Mouse (Mus musculus): ENCODE measurements around the gene Zfp229.
"Not testable (repeated sequence)": the region's sequence is repeated elsewhere in the genome, so short reads cannot be mapped to it uniquely, and the experiment has no call there.

Gene Zfp229

DNA sequence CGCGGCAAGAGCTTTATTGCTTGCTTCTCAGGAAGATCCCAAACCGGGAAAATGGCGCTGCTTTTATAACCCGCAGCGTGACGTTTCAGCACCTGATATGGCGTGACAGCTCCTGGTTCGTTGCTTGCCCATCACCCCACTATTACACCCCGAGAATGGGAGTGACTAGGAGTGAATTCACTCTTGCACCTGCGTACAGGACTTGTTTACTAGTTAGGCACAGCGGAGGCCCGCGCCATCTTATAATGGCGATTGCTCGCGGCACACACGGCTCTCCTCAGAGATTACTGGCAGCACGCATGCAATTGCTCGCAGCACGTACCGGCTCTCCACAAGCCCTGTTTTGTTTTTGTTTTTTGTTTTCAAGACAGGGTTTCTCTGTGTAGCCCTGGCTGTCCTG lies at the start of gene Zfp229:
Zfp229 (plus strand) TSS at position 301 of the 400 bp plus-strand sequence.
- DNase-seq (ENCODE audit: low read depth, low spot score): not testable (repeated sequence)

DNA sequence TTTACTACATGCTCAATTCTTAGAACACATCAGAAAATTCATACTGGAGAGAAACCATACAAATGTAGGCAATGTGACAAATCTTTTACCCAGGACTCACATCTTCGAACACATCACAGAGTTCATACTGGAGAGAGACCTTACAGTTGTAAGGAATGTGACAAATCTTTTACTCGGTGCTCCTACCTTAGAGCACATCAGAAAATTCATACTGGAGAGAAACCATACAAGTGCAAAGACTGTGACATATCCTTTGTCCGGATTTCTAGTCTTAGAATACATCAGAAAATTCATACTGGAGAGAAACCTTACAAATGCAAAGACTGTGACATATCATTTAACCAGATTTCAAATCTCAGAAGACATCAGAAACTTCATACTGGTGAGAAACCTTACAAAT lies 39.0 kb upstream of the Zfp229 start, which contains the start of gene Gm10226:
Gm10226 (plus strand) TSS at position 301 of the 400 bp plus-strand sequence.
- no peak for DNase-seq (ENCODE audit: low read depth, low spot score)

DNA sequence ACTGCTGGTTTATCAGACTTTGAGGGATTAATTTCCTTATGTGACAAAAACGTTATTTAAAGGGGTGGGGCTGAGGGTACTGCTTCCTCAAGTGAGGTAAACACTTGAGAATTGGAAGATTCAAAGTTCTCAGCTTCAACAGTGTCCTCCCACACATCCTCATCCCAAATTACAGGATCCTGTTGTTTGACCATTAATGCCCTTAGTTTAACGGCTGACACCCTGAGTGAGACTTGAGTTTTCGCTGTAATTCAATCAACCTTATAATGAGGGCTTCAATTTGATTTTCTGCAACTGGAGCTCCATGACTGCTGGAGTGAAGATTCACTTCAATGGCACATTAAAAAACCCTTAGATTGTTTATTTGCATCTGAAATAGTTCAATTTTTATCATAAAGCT lies 37.3 kb upstream of the Zfp229 start:
- DNase-seq (ENCODE audit: low read depth, low spot score): no peak

DNA sequence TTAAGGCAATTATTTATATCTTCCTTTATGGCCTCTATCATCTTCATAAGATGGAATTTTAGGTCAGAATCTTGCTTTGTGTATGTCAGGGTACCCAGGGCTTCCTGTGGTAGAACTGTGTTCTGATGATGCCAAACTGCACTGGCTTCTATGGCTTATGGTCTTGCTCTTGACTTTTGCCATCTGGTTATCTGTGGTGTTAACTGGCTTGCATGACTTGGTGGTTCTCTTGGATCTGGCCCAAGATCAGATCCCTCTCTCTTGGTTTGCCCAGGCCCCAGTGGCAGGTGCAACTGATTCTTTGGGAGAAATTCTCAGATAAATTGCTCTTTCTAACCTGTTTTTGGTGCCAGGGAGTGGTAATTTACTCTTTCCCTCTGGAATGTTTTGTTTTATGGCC lies 34.5 kb upstream of the Zfp229 start:
- no peak for DNase-seq (ENCODE audit: low read depth, low spot score)

DNA sequence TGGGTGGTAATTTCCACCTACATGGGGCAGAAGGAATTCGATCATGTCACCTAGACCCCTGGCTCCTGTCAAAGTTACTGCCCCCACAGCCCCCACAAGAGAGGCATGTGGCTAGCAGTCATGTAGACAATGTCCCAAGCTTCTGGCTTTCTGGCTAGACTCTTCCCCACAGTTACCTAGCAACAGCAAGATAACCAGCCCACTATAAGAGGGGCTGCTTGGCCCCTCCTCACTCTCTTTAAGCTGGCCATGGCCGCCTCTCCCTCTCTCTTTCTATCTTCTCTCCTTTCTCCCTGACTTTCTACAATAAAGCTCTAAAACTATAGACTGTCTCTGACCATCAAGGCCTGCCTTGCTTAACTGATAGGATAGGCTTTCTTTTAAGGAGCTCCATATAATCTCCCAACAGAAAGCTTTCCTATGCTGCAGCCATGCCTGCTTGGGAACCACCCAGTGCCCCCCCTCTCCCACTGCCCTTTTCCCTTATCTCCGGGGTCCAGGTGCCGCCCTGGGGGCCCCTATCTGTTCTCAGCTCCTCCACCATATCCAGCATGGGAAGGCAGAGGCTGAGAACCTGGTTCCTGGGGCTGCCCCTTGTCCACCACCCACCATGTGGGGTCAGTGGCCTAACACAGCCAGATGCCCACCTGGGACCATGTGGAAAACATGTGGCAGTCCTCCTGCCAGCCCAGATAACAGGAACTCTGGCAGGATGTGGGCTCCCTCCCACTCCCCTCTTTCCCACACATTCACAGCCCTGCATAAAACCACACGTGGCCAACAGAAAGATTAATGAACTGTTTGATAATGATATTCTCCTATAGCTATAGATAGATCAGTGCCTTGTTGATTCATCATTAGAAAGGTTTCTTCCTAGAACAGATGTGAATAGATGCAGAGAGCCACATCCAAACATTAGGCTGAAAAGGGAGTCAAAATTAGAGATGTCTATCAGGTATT lies 28.0 kb upstream of the Zfp229 start:
- DNase-seq (ENCODE audit: low read depth, low spot score): no peak

DNA sequence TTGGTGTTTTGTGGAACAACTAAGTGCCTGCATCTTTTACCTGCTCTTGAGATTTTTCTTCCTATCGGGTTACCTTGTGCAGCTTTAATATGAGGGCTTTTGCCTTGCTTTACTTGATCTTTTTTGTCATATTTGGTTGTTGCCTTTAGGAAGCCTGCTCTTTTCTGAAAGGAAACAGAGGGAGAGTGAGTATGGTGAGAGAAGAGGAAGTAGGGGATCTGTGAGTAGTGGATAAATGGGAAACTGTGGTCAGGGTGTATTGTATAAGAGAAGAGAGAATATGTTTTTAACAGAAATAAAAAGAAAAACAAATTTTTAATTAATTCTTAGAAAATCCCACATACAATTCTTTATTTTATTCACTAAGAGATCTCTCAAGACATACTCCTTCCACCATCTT lies 27.2 kb upstream of the Zfp229 start:
- no peak for DNase-seq (ENCODE audit: low read depth, low spot score)

DNA sequence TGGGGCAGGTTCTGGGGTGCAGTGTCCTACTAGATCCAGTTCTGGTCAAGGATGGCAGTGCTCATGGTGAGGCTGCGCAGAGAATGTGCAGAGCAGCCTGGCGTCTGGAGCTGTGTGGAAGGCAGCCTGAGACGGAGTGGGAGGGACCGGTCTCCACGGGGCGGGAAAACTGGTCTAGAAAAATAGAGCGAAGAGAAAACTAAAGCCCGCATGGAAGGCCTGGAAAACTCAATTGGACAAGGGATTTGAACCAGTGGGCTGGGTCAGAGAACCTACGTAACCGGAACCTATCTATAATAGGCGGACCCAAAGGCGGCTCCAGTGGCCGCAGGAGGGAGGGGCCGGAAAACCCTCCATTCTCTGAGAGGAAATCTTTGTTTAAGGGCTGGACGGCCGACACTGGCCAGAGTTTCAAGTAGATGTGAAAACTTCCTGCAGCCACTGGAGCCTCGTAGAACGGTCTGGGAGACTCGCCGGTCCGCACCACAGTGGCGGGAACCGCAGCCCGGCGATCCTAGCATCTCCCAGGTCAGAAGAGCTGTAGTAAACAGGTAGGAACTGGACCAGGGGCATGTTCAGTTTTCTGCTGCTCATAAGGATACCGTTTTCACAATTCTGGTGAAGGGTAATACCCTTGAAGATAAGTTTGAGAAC lies 23.1 kb upstream of the Zfp229 start, which contains the start of gene Zfp760:
Zfp760 (plus strand) TSS at position 399 of the 654 bp plus-strand sequence.
- peak; percentile 97 for DNase-seq (ENCODE audit: low read depth, low spot score)

DNA sequence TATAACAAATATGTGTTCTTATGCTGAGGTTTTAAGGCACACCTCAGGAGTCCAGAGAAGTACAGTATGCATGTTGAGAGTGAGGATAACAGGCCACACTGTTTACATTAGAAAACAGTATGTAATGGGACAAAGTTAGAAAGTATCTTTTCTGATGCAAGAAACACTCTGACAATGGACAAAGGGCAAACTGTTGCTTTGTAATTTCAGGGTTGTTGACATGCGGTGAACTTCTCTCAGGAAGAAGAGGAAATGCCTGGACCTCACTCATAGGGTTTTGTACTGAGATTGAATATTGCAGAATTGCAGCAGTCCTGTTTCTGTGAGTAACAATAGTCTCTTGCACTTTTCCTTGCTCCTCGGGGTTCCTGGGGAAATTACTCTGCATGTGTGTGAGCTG lies 22.2 kb upstream of the Zfp229 start:
- DNase-seq (ENCODE audit: low read depth, low spot score): no peak

DNA sequence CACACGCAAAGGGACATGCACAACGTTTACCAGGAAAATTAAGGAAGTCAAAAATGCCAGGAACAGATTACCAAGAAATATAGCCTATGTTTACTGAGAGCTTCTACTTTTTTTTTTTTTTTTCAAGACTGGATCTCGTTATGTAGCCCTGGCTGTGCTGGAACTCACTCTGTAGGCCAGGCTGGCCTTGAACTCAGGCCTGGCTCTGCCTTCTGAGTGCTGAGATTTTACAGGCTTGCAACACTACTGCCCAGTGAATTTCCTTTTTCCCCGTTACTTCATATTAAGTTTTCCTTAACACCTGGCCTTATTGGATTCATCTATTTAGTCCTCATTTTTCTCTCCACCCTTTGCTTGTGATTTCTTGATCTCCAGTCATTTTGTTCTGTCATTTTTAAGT lies 2.5 kb downstream of the Zfp229 start:
- no peak for DNase-seq (ENCODE audit: low read depth, low spot score)

DNA sequence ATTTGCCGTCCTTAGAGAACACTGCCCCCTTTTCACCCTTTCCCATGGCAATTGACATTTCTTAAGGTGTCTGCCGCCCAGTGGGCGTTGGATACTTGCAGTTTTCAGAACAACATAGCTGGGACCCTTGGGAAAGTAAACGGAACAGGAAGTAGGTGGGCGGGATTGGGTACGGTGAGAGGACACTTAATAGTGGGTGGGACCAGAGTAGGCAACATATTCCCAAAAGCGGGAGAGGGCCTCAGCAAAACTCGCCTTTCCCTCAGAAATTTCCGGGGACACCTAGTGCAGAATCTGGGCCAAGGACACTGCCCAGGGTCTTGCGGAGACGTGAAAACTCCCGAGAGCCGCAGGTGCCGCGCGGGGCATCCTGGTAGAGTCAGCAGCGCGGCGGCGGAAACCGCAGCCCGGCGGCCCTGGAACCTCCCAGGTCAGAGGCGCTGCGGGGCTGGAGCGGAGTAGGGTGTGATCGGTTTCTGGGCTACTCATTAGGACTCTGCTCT lies 3.0 kb downstream of the Zfp229 start:
- peak; percentile 92 for DNase-seq (ENCODE audit: low read depth, low spot score)

DNA sequence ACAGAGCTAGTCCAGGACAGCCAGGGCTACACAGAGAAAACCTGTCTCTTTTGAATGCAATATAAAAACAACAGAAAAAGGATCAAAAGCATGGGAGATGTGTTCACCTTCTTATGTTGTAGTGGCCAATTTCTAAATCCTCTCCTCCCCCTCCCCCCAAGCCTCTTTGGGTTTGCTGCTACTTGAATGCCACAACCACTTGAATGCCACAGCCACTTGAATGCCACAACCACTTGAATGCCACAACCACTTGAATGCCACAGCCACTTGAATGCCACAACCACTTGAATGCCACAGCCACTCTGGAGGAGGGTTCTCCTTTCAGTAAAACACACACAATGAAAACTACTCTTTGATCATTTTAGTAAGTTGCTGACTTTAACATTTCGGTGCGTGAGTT lies 22.2 kb downstream of the Zfp229 start:
- DNase-seq (ENCODE audit: low read depth, low spot score): no peak

DNA sequence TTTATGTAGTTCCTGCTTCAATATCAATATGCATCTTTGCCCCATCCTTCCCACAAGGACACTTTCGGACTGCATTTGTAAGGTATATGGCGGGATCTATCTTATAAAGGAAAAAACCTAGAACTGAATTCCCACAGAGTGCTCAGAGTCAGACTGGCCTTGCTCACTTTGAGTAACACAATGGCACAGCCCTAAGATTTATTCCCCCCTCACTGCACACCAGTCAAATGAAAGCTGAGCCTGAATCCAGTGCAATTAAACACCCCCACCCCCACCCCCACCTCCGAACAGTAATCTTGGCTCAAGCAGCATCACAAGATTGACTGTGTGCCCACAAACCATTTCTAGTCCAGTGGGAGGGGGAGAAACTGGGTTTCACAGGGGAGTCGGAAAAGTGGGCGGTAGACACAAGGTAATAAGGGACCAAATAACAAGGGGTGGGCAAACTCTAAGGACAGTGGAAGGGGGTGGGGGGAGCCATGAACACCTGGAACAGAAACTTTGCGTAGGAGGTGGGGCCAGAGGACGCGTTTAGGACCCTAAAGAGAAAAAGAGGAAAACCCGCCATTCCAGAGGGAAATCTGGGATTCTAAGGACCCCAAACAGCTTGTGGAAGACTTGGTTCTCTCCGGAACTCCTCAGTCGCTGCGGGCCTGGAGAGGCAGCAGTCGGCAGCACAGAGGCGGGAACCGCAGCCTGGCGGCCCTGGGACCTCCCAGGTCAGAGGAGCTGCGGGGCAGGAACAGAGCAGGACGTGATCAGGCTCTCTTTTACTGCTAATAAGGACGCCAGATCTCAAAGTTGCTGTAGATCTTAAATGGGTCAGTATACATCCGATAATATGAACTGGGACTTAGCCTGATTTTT lies 23.0 kb downstream of the Zfp229 start:
- DNase-seq (ENCODE audit: low read depth, low spot score): peak; percentile 67

DNA sequence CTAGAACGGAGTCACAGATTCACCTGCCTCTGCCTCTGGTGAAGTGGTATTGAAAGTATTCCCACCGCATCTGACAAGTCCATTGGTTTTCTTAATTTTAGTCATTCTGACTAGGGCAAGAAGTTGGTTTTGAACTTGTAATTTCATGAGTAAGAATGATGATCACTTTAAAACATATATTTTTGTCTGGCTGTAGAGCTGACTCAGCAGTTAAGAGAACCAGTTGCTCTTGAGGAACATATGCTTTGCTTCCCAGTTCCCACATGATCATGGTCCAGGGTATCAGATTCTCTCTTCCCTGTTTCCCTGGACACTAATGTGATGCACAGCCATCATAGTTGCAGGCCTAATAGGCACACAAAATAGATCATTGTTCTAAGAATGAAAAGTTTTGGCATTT lies 39.7 kb downstream of the Zfp229 start:
- DNase-seq (ENCODE audit: low read depth, low spot score): no peak

DNA sequence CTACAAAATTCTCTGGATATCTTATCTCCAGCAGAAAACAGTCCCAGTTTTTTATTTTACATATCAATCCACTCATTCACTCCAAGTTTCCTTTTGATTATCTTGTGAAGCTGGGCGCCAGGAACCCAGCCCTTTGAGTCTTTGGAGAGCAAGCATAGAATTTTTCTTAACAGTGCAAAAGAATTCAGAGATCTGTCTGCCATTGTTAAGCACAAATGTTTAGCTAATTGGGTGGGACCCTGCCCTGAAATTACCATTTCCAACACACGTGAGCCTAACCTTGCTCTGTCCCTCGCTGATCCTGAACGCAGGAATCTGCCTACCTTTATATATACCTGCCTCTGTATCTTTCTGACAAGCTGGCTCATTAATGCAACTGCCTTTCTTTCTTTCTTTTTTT lies 61.7 kb downstream of the Zfp229 start:
- DNase-seq (ENCODE audit: low read depth, low spot score): peak; percentile 85

DNA sequence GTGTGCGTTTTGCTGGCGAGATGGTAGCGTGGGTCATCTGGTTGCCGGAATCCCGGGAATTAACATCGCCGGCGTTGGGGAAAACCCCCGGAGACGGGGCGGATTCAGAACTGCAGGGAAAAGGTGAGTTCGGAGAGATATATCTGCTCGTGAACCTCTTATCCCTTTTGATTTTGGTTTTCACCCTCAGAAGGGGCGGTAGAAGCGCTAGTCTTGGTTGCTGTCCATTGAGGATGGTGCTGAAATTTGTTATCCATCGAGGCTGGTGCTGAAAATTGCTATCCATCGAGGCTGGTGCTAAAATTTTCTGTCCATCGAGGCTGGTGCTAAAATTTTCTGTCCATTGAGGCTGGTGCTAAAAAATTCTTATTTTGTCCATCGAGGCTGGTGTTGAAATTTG lies 70.8 kb downstream of the Zfp229 start:
- DNase-seq (ENCODE audit: low read depth, low spot score): peak; percentile 69
